Mouse (Mus musculus) forebrain, embryonic 11.5 days (tissue): ENCODE results near the gene Bbs1. TPM values are rescaled to one million over a fixed set of nuclear protein-coding genes. Genes with fewer than 3 reads are reported as not detected.

Experiments used
- ATAC-seq: fragments of 200-750 bp; cut with Nextera tagmentation; replicated peaks from 2 replicates; pipeline ENCODE4 v1.8.0; 2017; ENCODE audit warnings: moderate TSS enrichment; ENCODE audit not compliant: low FRiP score
- DNase-seq: peaks from one replicate; pipeline ENCODE4 v3.0.0-alpha.2; 2017; ENCODE audit warnings: low spot score
- H3K27ac ChIP-seq: fragments of 300-500 bp; sonication (generic); 2 replicates; pipeline ENCODE4 v1.5.1; 2014; ENCODE audit warnings: low read depth, low read length
- H3K27me3 ChIP-seq: fragments of 300-500 bp; sonication (generic); 2 replicates; pipeline ENCODE4 v1.6.1; 2014; ENCODE audit warnings: mild to moderate bottlenecking, low read length, mixed read lengths; ENCODE audit not compliant: control insufficient read depth, insufficient read depth
- H3K36me3 ChIP-seq: fragments of 300-500 bp; sonication (generic); 2 replicates; pipeline ENCODE4 v1.6.1; 2014; ENCODE audit warnings: mild to moderate bottlenecking, low read length, moderate library complexity, mixed read lengths; ENCODE audit not compliant: control insufficient read depth, insufficient read depth
- H3K4me1 ChIP-seq: fragments of 300-500 bp; sonication (generic); replicated peaks from 2 replicates; pipeline ENCODE4 v1.6.1; 2014; ENCODE audit warnings: low read length, mixed read lengths; ENCODE audit not compliant: control insufficient read depth, insufficient read depth
- H3K4me2 ChIP-seq: fragments of 300-500 bp; sonication (generic); 2 replicates; pipeline ENCODE4 v1.6.1; 2014; ENCODE audit warnings: low read depth, mild to moderate bottlenecking, low read length, moderate library complexity, mixed read lengths; ENCODE audit not compliant: severe bottlenecking
- H3K4me3 ChIP-seq: fragments of 300-500 bp; sonication (generic); 2 replicates; pipeline ENCODE4 v1.5.1; 2014; ENCODE audit warnings: low read depth, low read length
- H3K9ac ChIP-seq: fragments of 300-500 bp; sonication (generic); 2 replicates; pipeline ENCODE4 v1.6.1; 2014; ENCODE audit warnings: low read length
- H3K9me3 ChIP-seq: fragments of 300-500 bp; sonication (generic); 2 replicates; pipeline ENCODE4 v1.6.1; 2016; ENCODE audit warnings: low read length, mixed read lengths; ENCODE audit not compliant: control insufficient read depth
- WGBS: fragments of 180-500 bp; shearing (Covaris S2); extraction: QIAGEN DNeasy Blood & Tissue Kit; methylation state at CpG from one replicate; pipeline ENCODE4 v1.1.7; 2014; 5-methylcytosine and 5-hydroxymethylcytosine counted together
- polyA plus RNA-seq: library from polyadenylated mRNA; unstranded; fragments of >200 nt; fragmentation: Nextera tagmentation; extraction: Ambion mirVana; gene quantifications from 2 replicates; pipeline ENCODE4 v1.2.1, GENCODE M21; 2014

Bbs1 gene
- polyA plus RNA-seq, 1 experiment from 2014 or later, result 13.9 TPM

GRCm38 (mm10) chr19:4854552-4855469 is 51.6 kb downstream of the Bbs1 start, which contains the start of gene Ctsf:
Ctsf (plus strand) TSS chr19:4855130.
- Histone ChIP-seq H3K36me3 (no peaks in the 10 kb centered on the region), H3K27me3 (no peaks in the 10 kb centered on the region; the same call in 1 of the 2 replicates), H3K9me3 (no peaks in the 10 kb centered on the region), H3K4me3 (peak within 1 kb of the TSS; percentile 56), H3K9ac (peak within 1 kb of the TSS; percentile 64), H3K27ac (no peak within 1 kb of the TSS), H3K4me1 (no peaks in the 10 kb centered on the region), H3K4me2 (peak within 1 kb of the TSS; percentile 93)
- peak; percentile 87 for DNase-seq
- WGBS, result 4% methylated on average over 45 of the region's 45 CpGs
- peak; percentile 76 for ATAC-seq

- H3K4me2 ChIP-seq, result no peak overlapping the region
- no peaks in the 10 kb centered on the region; the same call in 1 of the 2 replicates for H3K27me3 ChIP-seq
- no peaks in the 10 kb centered on the region for H3K36me3 ChIP-seq
- DNase-seq, result no peak
- no peaks in the 10 kb centered on the region for H3K9me3 ChIP-seq
- H3K9ac ChIP-seq, result no peak overlapping the region
- ATAC-seq, result no peak
- H3K4me3 ChIP-seq, result no peak overlapping the region
- no peak overlapping the region for H3K27ac ChIP-seq
- H3K4me1 ChIP-seq, result no peaks in the 10 kb centered on the region
- WGBS, result 38% methylated on average over 5 of the region's 5 CpGs
Measured at GRCm38 (mm10) chr19:4850281-4850680, 56.1 kb downstream of the Bbs1 start.

GRCm38 (mm10) chr19:4849800-4850199 is 56.6 kb downstream of the Bbs1 start:
- no peak overlapping the region for H3K9ac ChIP-seq
- H3K27ac ChIP-seq, result no peak overlapping the region
- H3K9me3 ChIP-seq, result no peaks in the 10 kb centered on the region
- H3K27me3 ChIP-seq, result no peaks in the 10 kb centered on the region
- H3K36me3 ChIP-seq, result no peaks in the 10 kb centered on the region
- H3K4me1 ChIP-seq, result no peaks in the 10 kb centered on the region
- ATAC-seq (no peak), DNase-seq (no peak)
- WGBS, result 57% methylated on average over 4 of the region's 4 CpGs
- H3K4me2 ChIP-seq, result no peak overlapping the region
- no peak overlapping the region for H3K4me3 ChIP-seq

- WGBS, result 35% methylated on average over 7 of the region's 7 CpGs
Measured at GRCm38 (mm10) chr19:4847490-4847889, 58.9 kb downstream of the Bbs1 start.

GRCm38 (mm10) chr19:4845846-4846245 is 60.6 kb downstream of the Bbs1 start:
- Histone ChIP-seq H3K27me3 (peaks cover 6% of the 10 kb centered on the region; the same call in 1 of the 2 replicates), H3K27ac (no peak overlapping the region), H3K36me3 (no peaks in the 10 kb centered on the region), H3K4me1 (no peaks in the 10 kb centered on the region), H3K9ac (no peak overlapping the region), H3K9me3 (no peaks in the 10 kb centered on the region), H3K4me2 (no peak overlapping the region), H3K4me3 (no peak overlapping the region)
- ATAC-seq (no peak), DNase-seq (no peak)
- 77% methylated on average over 2 of the region's 2 CpGs for WGBS

More at GRCm38 (mm10) chr19:4847490-4847889, 58.9 kb downstream of the Bbs1 start:
- Histone ChIP-seq H3K9ac (no peak overlapping the region), H3K4me2 (no peak overlapping the region), H3K36me3 (no peaks in the 10 kb centered on the region), H3K27ac (no peak overlapping the region), H3K4me1 (no peaks in the 10 kb centered on the region), H3K4me3 (no peak overlapping the region), H3K27me3 (no peaks in the 10 kb centered on the region; the same call in 1 of the 2 replicates), H3K9me3 (no peaks in the 10 kb centered on the region)
- DNase-seq, result no peak
- ATAC-seq, result no peak

GRCm38 (mm10) chr19:4842611-4843010 is 63.8 kb downstream of the Bbs1 start:
- Histone ChIP-seq H3K27me3 (peaks cover 16% of the 10 kb centered on the region), H3K4me3 (no peak overlapping the region), H3K4me1 (peaks cover 6% of the 10 kb centered on the region), H3K27ac (no peak overlapping the region), H3K4me2 (no peak overlapping the region), H3K9me3 (no peaks in the 10 kb centered on the region), H3K36me3 (no peaks in the 10 kb centered on the region; the same call in 1 of the 2 replicates), H3K9ac (no peak overlapping the region)
- WGBS, result 74% methylated on average over 2 of the region's 2 CpGs
- no peak for DNase-seq
- ATAC-seq, result no peak

- peaks cover 6% of the 10 kb centered on the region for H3K4me1 ChIP-seq
- no peak overlapping the region for H3K4me2 ChIP-seq
- H3K9ac ChIP-seq, result no peak overlapping the region
- DNase-seq (no peak), ATAC-seq (no peak)
- H3K27ac ChIP-seq, result no peak overlapping the region
- 83% methylated on average over 9 of the region's 9 CpGs for WGBS
- H3K4me3 ChIP-seq, result no peak overlapping the region
- H3K27me3 ChIP-seq, result peaks cover 16% of the 10 kb centered on the region
- H3K36me3 ChIP-seq, result no peaks in the 10 kb centered on the region; the same call in 1 of the 2 replicates
- no peaks in the 10 kb centered on the region for H3K9me3 ChIP-seq
Measured at GRCm38 (mm10) chr19:4840848-4841247, 65.6 kb downstream of the Bbs1 start.

- H3K4me1 ChIP-seq, result peaks cover 6% of the 10 kb centered on the region
- ATAC-seq, result peak; percentile 97
- peak within 1 kb of the TSS; percentile 55 for H3K4me3 ChIP-seq
- H3K27ac ChIP-seq, result no peak within 1 kb of the TSS
- WGBS, result under 1% methylated on average over 25 of the region's 25 CpGs
- H3K36me3 ChIP-seq, result no peaks in the 10 kb centered on the region; the same call in 1 of the 2 replicates
- peak; percentile 96 for DNase-seq
- H3K27me3 ChIP-seq, result peaks cover 16% of the 10 kb centered on the region
- peak within 1 kb of the TSS; percentile 75 for H3K9ac ChIP-seq
- peak within 1 kb of the TSS; percentile 98 for H3K4me2 ChIP-seq
- H3K9me3 ChIP-seq, result no peaks in the 10 kb centered on the region
Measured at GRCm38 (mm10) chr19:4839149-4839548, 67.3 kb downstream of the Bbs1 start, which contains the start of the genes Ccs and Ccdc87. Ccs (minus strand) TSS chr19:4839332. Ccdc87 (plus strand) TSS chr19:4839366.
